Mouse (Mus musculus): ENCODE measurements around the gene Ddc.

Ddc gene

DNA sequence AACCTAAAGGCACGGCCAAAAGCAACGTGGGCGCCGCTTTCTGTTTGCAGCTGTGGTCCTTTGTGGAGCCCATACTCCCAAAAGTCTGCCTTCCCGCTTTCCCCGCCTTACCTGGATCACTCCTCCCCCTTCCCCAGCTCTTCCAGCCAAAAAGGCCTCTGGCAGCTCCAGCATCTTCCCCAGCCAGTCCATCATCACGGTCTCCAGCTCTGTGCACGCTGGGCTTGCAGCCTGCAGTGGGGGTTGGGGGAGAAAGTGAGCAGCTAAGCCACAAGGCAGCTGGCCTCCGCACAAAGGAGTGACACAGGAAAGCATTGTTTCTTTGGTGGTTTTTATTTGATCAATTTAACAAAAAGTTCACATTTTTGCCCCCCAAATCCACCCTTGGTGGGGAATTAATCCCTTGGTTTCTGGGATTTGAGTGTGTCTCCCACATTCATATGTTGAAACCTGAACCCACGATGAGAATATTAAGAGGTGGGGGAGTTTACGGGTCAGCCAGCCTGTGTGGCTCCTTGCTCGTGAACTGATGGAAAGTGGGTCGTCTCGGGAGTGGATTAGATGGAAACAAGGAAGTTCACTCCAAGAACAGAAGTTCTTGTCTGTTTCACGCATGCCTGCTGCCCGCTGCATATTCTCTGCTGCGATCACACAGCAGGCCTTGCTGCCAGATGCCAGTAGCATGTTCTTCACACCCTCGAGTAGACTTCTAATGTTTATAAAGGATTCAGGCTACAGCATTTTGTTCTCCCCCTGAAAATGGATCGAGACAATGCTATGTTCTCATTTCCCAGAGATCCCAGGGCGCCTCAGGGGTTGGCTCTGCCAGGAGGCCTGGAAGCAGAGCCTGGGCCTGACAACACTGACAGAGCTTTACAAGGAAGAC is 24.7 kb downstream of the Ddc start:
- no peak for TF ChIP-seq GATA4 (IDR thresholded peaks at IDR 0.05; ENCODE audit: insufficient replicate concordance, low read length)

- TF ChIP-seq GATA4 (IDR thresholded peaks at IDR 0.05; ENCODE audit: insufficient replicate concordance, low read length), result no peak
These were observed 25.7 kb downstream of the Ddc start for GRCm38 (mm10) chr11:11872140-11872795.

DNA sequence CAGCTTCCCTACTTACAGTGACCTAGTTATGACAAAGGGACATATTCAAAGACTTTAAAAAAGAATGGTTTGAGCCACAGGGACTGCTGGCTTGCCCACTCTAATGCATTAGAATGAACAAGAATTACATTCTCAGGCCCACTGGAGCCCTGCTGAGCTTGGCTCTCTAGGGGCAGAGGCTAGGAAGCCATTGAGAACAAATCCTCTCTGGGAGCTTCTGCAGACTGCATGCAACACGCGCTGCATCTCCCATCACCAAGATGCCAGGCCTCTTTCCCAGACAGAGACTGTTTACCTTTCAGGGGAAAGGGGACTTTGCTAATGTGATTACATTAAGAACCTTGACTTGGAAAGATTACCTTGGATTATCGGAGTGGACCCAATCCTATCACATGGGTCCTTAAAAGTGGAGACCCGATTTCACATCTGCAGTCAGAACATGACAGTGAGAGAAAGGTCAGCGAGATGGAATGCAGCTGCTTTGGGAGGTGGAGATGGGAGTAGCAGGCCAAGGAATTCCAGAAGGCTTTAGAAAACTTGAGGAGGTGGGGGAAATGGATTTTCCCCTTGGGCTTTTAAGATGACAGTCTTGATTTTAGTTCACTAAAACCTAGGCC is 26.6 kb downstream of the Ddc start:
- no peak for TF ChIP-seq GATA4 (IDR thresholded peaks at IDR 0.05; ENCODE audit: insufficient replicate concordance, low read length)

DNA sequence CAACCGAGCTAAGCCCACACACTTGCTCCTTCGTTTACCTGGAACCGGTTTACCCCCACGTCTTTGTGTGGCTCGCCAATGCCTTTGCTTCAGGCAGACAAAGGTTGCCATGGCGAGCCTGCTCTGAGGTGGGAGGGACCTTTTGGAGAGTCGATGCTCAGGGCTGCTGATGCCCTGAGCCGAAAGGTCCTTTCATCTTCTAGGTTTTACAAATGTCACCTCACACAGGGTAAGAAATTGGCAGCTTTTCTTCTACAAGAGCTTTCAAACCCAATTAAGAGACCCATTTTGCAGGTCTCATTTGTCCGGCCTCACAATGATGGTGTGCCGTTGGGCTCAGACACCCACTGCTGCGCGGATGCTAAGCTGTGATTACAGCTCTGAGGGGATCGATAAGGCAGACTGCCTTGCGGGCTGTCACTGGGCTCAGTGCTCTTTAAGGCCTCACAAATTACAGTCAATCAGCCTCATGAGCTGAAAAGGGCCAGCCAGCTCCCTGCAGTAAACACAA is 29.9 kb downstream of the Ddc start:
- TF ChIP-seq GATA4 (IDR thresholded peaks at IDR 0.05; ENCODE audit: insufficient replicate concordance, low read length), result no peak

GRCm38 (mm10) chr11:11866696-11867095 is 31.2 kb downstream of the Ddc start:
- no peak for TF ChIP-seq GATA4 (IDR thresholded peaks at IDR 0.05; ENCODE audit: insufficient replicate concordance, low read length)

DNA sequence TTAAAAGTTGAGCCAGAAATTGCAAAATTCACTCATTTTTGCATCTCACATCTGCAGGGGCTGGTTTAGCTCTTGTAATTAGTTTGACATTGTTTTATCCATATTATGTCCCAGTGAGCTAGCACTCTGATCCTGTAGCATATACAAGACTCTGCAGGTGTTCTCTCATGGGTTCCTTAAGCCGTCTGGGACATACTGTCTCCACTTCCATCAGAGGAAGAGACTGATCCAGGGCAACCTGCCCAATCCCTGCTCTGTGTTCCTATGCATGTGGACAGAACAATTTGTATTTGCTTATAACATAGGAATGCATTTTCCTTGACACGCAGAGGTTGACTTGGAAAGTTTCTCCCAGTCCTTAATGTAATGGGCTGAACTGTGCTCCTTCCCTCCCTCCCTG is 32.8 kb downstream of the Ddc start:
- no peak for TF ChIP-seq GATA4 (IDR thresholded peaks at IDR 0.05; ENCODE audit: insufficient replicate concordance, low read length)

DNA sequence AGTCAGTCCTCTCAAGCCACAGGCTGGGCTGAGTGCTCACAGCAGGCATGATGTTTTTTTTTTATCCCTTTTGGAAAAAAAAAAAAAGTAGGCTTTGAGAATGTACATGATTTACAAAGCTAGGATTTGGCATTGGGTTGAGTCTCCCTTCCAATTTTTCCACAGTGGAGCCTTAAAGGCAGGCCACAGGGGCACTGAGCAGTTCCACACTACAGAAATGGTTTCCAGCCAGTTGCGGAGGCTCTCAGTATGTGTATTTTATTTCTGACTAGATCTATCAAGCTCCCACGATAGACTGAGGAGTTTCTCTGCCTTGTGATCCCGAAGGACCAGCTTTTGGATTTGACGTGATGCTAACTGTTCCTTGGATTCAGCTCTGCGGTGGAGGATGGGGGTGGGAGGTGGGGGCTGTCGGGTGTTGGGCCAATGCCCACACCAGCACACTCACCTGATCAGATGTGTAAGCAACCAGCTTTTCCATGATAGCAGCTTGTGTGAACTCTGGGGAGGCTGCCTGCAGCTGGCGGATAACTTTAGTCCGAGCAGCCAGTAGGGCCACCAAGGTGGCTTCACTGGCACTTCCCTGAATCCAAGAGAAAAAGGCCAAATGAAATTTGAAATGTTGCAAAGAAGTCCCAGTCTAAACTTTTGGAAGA is 33.4 kb downstream of the Ddc start:
- TF ChIP-seq GATA4 (IDR thresholded peaks at IDR 0.05; ENCODE audit: insufficient replicate concordance, low read length), result no peak

DNA sequence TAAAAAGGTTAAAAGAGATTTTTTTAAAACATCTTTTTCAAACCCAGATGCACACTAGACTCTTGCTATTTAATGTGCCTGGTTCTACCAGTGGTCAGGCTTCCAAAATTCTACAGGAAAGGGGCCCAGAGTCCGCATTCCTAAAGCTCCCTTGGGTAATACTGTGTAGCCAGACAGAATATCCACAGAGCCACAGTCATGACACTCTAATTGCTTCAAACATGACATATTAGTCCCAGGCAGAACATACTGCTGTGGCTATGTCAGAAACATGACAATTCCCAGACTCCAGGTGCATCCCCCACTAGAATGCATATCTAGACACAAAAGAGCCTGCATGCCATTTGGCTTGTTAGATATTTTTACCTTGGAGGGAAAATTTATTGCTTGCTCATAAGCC is 35.4 kb downstream of the Ddc start:
- TF ChIP-seq GATA4 (IDR thresholded peaks at IDR 0.05; ENCODE audit: insufficient replicate concordance, low read length), result no peak

DNA sequence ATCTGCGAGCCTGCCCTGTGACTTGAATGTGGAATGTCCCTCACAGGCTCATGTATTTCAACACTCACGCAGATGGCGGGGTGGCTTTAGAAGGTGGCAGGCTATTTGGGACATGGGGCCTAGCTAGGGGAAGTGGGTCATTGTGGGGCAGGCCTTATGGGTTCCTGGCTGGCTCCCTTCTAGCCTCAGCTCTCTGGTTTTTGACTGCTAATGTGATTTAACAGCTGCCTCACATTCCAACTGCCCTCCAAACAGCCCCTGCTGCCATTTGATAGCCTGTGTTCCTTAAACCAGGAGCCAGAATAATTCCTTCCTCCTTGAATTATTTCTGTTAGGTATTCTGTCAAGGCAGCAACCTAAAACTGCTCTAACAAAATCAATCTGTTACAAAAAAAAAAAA is 41.0 kb downstream of the Ddc start:
- no peak for TF ChIP-seq GATA4 (IDR thresholded peaks at IDR 0.05; ENCODE audit: insufficient replicate concordance, low read length)

GRCm38 (mm10) chr11:11855685-11856131 is 42.2 kb downstream of the Ddc start:
- TF ChIP-seq GATA4 (IDR thresholded peaks at IDR 0.05; ENCODE audit: insufficient replicate concordance, low read length), result no peak

GRCm38 (mm10) chr11:11855061-11855672 is 42.8 kb downstream of the Ddc start:
- no peak for TF ChIP-seq GATA4 (IDR thresholded peaks at IDR 0.05; ENCODE audit: insufficient replicate concordance, low read length)

GRCm38 (mm10) chr11:11853731-11854461 is 44.0 kb downstream of the Ddc start:
- TF ChIP-seq GATA4 (IDR thresholded peaks at IDR 0.05; ENCODE audit: insufficient replicate concordance, low read length), result no peak

DNA sequence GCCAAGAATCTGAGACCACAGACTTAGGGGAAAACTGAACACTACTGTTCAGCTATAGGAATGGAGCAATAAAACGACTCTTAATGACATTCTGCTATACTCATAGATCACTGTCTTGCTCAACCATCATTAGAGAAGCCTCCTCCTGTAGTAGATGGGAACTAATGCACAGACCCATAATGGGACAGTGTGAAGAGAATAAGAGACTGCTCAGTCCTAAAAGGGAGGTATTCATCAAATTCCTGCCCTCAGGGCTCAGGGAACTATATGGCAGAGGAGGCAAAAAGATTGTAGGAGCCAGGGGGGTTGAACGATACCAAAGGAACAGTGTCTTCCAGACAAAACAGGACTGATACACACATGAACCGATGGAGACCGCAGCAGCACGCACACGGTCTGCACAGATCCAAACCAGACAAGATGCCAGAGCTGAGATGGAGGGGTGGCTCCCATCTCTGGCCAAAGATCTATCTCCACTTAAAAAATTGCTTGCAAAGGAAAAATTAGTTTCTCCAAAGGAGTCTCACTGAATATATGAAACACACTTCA is 45.9 kb downstream of the Ddc start:
- TF ChIP-seq GATA4 (IDR thresholded peaks at IDR 0.05; ENCODE audit: insufficient replicate concordance, low read length), result no peak

Data from liver, adult (tissue).